Mouse (Mus musculus): ENCODE data around the gene Oosp2. TPM values are rescaled to one million over a fixed set of nuclear protein-coding genes. Genes with fewer than 3 reads are reported as not detected.

Gene Oosp2
- not detected in 2 replicates for polyA plus RNA-seq (2015; fragmentation: Nextera tagmentation; extraction: Ambion mirVana)

DNA sequence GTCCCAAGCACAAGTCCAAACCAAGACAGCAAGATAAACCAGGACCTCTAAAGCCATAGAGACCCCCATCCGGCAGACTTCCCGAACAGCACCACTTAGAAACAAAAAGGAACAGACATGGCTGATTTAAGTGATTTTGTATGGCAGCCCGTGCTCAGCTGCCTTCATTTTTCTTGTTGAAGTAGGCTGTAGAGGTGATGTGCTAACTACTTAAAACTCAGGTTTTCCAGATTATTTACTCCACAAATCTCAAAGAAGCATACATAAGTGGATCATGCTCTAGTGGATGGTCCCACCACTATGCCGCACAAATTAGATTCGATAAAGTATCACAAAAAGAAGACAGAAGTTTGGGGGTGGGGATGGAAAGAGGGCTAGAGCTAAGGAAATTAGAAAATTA, at the start of gene Oosp2:
Oosp2 (minus strand) TSS at position 101 of the 400 bp plus-strand sequence.
- H3K4me1 ChIP-seq = no peaks in the 10 kb centered on the region
- ATAC-seq (ENCODE audit: borderline replicate concordance, extremely low read depth, low FRiP score, low TSS enrichment) = no peak
- H3K9ac ChIP-seq = no peak within 1 kb of the TSS
- H3K36me3 ChIP-seq = no peaks in the 10 kb centered on the region
- H3K4me2 ChIP-seq = no peak within 1 kb of the TSS
- no peaks in the 10 kb centered on the region for H3K9me3 ChIP-seq
- no peak within 1 kb of the TSS for H3K27ac ChIP-seq
- H3K27me3 ChIP-seq = no peaks in the 10 kb centered on the region
- no peak within 1 kb of the TSS for H3K4me3 ChIP-seq
- 80% methylated on average over 5 of the region's 5 CpGs for WGBS

DNA sequence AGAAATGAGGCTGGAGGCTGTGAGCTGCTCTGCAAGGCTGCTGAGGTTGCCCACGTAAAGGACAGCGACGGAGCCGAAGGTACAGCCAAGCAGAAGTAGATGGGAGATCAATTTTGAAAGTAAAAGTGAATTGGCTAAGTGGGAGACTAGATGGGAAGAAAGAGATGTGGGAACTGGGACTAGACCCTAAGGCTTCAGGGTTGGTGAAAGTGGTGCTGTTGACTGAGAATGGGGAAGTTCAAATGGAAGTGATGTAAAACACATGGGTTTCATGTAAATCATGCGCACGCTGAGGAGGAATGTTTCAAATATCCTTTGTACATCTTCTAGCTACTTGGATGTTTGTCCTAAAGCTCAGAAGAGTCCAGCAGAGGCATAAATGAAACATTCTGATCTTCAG, 38.0 kb upstream of the Oosp2 start:
- H3K4me1 ChIP-seq = no peaks in the 10 kb centered on the region
- no peak overlapping the region for H3K4me3 ChIP-seq
- H3K4me2 ChIP-seq = no peak overlapping the region
- no peaks in the 10 kb centered on the region for H3K36me3 ChIP-seq
- no peaks in the 10 kb centered on the region for H3K9me3 ChIP-seq
- no peak overlapping the region for H3K9ac ChIP-seq
- WGBS = 88% methylated on average over 6 of the region's 6 CpGs
- H3K27me3 ChIP-seq = no peaks in the 10 kb centered on the region
- H3K27ac ChIP-seq = no peak overlapping the region
- ATAC-seq (ENCODE audit: borderline replicate concordance, extremely low read depth, low FRiP score, low TSS enrichment) = no peak

DNA sequence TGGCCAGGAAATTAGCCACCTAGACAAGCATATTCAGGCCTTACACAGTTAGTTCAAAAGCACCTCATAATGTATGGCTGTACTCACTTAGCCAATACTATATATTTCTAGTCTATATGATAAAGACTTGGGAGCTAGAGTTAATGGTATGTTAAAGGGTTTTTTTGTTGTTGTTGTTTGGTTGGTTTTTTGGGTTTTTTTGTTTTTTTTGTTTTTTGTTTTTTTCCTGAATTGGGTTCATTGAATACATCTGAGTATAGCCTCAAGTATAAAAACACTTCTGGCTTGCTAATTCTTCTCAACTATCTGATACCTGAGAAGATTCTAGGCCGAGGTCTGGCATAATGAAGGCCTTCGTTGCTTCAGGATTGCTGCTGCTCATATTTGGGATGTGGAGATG, 36.4 kb upstream of the Oosp2 start, which contains the start of gene Oosp3:
Oosp3 (plus strand) TSS at position 301 of the 400 bp plus-strand sequence.
- Histone ChIP-seq H3K36me3 (no peaks in the 10 kb centered on the region), H3K4me1 (no peaks in the 10 kb centered on the region), H3K9ac (no peak within 1 kb of the TSS), H3K4me2 (no peak within 1 kb of the TSS), H3K27me3 (no peaks in the 10 kb centered on the region), H3K9me3 (no peaks in the 10 kb centered on the region), H3K27ac (no peak within 1 kb of the TSS), H3K4me3 (no peak within 1 kb of the TSS)
- no peak for ATAC-seq (ENCODE audit: borderline replicate concordance, extremely low read depth, low FRiP score, low TSS enrichment)
- WGBS = 85% methylated on average over 2 of the region's 2 CpGs

DNA sequence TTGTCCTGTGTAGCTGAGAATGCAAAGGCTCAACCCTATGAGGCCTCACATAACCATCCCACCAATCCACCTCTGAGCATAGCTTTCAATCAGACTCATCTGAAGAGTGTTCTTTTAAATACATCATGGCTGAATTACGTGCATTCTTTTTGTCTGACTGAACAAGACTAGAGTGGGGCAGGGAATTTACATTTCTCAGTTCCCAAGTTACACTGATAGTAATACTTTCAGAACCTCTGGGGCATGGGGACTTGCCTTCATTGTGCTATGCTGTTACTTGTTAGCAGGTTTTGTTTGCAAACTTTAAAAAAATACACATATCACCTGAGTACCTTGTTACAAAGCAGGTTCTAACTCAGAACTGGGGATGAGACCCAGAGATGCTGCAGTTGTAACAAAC, 31.1 kb upstream of the Oosp2 start:
- ATAC-seq (ENCODE audit: borderline replicate concordance, extremely low read depth, low FRiP score, low TSS enrichment) = no peak

DNA sequence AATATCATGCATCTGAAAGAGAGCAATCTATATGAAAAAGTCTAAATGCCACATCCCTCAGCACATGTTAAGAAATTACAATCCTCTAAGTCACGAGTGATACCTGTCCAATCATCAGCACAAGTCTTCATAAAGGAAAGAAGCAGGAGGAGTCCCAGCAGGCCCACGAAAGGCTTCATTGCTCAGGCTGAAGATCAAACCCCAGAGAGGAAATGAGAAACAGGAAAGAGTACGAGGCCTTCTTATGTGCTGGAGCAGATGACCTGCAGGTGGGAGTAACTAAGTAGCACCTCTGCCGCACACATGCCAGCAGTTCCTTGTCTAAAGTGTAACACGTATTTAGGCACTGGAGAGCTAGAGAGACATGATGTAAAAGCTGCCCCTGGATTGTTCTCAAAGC, 30.5 kb upstream of the Oosp2 start, which contains the start of gene Oosp1:
Oosp1 (minus strand) TSS at position 312 of the 400 bp plus-strand sequence.
- H3K4me2 ChIP-seq = no peak within 1 kb of the TSS
- no peaks in the 10 kb centered on the region for H3K4me1 ChIP-seq
- ATAC-seq (ENCODE audit: borderline replicate concordance, extremely low read depth, low FRiP score, low TSS enrichment) = no peak
- H3K9ac ChIP-seq = no peak within 1 kb of the TSS
- no peak within 1 kb of the TSS for H3K27ac ChIP-seq
- no peak within 1 kb of the TSS for H3K4me3 ChIP-seq
- no peaks in the 10 kb centered on the region for H3K27me3 ChIP-seq
- WGBS = 44% methylated on average over 5 of the region's 5 CpGs
- H3K36me3 ChIP-seq = no peaks in the 10 kb centered on the region
- H3K9me3 ChIP-seq = no peaks in the 10 kb centered on the region

More for the DNA sequence above, 31.1 kb upstream of the Oosp2 start:
- H3K4me3 ChIP-seq = no peak overlapping the region
- 23% methylated on average over 1 of the region's 1 CpGs for WGBS
- no peak overlapping the region for H3K4me2 ChIP-seq
- H3K4me1 ChIP-seq = no peaks in the 10 kb centered on the region
- no peak overlapping the region for H3K27ac ChIP-seq
- no peaks in the 10 kb centered on the region for H3K36me3 ChIP-seq
- H3K9ac ChIP-seq = no peak overlapping the region
- H3K27me3 ChIP-seq = no peaks in the 10 kb centered on the region
- H3K9me3 ChIP-seq = no peaks in the 10 kb centered on the region

DNA sequence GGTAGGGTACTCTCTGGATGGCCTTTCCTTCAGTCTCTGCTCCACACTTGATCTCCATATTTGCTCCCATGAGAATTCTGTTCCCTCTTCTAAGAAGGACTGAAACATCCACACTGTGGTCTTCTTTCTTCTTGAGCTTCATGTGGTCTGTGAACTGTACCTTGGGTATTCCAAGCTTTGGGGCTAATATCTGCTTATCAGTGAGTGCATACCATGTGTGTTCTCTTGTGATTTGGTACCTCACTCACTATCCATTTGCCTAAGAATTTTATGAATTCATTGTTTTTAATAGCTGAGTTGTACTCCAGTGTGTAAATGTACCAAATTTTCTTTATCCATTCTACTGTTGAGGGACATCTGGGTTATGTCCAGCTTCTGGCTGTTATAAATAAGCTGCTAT, 1.2 kb upstream of the Oosp2 start:
- H3K27me3 ChIP-seq = no peaks in the 10 kb centered on the region
- H3K36me3 ChIP-seq = no peaks in the 10 kb centered on the region
- no peak for ATAC-seq (ENCODE audit: borderline replicate concordance, extremely low read depth, low FRiP score, low TSS enrichment)
- no peak overlapping the region for H3K4me3 ChIP-seq
- H3K4me1 ChIP-seq = no peaks in the 10 kb centered on the region
- no peak overlapping the region for H3K27ac ChIP-seq
- H3K9ac ChIP-seq = no peak overlapping the region
- no peak overlapping the region for H3K4me2 ChIP-seq
- H3K9me3 ChIP-seq = no peaks in the 10 kb centered on the region

DNA sequence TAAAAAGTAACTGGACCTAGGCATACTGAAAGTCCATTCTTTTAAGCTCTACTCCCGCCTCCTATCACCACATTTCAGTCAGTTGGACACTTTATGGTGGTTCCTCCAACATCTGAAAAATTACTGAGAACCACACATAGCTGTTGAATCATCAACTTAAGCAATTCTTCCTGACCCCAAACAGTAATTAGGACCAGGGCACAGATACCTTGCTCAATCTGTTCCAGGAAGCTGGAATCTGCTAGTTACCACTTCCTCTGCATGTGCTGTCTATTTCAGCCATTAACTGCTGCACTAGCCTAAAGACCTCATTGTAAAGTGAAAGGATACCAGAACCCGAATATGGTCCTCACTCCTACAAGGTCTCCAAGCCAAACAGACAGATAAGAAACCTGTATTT, 1.2 kb downstream of the Oosp2 start:
- WGBS = 61% methylated on average over 2 of the region's 2 CpGs
- Histone ChIP-seq H3K27me3 (no peaks in the 10 kb centered on the region), H3K4me2 (no peak overlapping the region), H3K4me3 (no peak overlapping the region), H3K4me1 (no peaks in the 10 kb centered on the region), H3K9me3 (no peaks in the 10 kb centered on the region), H3K27ac (no peak overlapping the region), H3K9ac (no peak overlapping the region), H3K36me3 (no peaks in the 10 kb centered on the region)
- ATAC-seq (ENCODE audit: borderline replicate concordance, extremely low read depth, low FRiP score, low TSS enrichment) = no peak

DNA sequence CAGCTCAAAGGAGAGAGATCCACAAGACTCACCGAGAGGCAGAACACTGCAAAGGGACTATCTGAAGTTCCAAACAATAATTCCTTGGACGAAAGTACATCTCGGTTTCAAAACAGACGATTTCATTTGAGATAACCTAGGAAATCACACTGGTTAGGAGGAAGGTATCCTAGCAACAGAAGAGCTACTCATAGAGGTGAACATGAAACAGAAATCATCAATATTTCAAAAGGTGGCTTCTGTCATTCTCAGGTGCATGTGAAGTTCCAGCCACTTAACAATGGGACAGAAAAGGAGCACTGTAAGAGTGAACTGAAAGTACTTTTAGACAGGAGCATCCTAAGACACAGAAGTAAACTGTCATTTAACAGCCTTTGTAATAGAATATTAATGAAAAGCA, 10.8 kb downstream of the Oosp2 start:
- Histone ChIP-seq H3K27ac (no peak overlapping the region), H3K4me3 (no peak overlapping the region), H3K27me3 (no peaks in the 10 kb centered on the region), H3K9me3 (no peaks in the 10 kb centered on the region), H3K36me3 (no peaks in the 10 kb centered on the region), H3K9ac (no peak overlapping the region), H3K4me1 (no peaks in the 10 kb centered on the region), H3K4me2 (no peak overlapping the region)
- 56% methylated on average over 4 of the region's 4 CpGs for WGBS
- no peak for ATAC-seq (ENCODE audit: borderline replicate concordance, extremely low read depth, low FRiP score, low TSS enrichment)

DNA sequence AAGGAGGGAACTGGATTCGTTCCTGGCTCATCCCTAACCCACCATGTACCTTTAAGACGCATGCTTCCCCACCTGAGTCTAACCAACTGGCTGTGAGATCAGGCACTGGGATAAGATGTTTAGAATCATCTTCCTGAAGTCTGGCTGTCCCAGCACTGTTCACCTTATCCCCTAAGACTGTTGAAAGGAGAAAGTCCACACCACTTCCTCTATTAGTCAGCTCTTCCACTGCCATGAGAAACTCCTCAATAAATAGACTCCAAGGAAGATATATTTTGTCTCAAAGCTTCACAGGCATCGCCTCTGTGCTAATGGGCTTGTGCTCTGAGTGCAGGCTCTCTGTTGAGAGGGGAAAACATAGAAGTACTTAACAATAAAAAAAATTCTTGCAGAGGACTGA, 14.2 kb downstream of the Oosp2 start:
- H3K4me1 ChIP-seq = no peaks in the 10 kb centered on the region
- WGBS = 63% methylated on average over 3 of the region's 3 CpGs
- ATAC-seq (ENCODE audit: borderline replicate concordance, extremely low read depth, low FRiP score, low TSS enrichment) = no peak

DNA sequence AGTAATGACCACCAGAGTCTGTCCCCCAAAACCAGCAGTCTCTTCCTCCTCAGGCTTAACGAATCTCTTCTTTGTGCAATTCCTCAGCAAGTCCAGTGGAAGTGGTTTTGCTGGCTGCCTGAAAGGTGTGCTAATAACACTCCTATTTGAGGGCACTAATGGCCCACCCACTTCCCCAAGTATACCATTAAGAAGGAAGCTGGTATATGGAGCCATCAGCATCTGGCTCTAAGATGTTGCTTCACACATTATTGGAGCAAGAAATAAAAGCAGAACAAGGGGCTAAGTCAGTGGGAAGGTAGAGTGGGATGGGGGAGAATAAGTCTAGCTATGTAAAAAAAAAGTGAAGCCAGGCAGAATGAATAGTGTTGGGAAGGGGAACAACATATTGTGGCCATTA, 19.6 kb downstream of the Oosp2 start, which contains the start of gene Ms4a3:
Ms4a3 (minus strand) TSS at position 120 of the 400 bp plus-strand sequence.
- Histone ChIP-seq H3K4me3 (no peak within 1 kb of the TSS), H3K27ac (no peak within 1 kb of the TSS), H3K9me3 (no peaks in the 10 kb centered on the region), H3K4me2 (no peak within 1 kb of the TSS), H3K9ac (no peak within 1 kb of the TSS), H3K4me1 (no peaks in the 10 kb centered on the region), H3K27me3 (no peaks in the 10 kb centered on the region), H3K36me3 (no peaks in the 10 kb centered on the region)
- 48% methylated on average over 1 of the region's 1 CpGs for WGBS
- ATAC-seq (ENCODE audit: borderline replicate concordance, extremely low read depth, low FRiP score, low TSS enrichment) = no peak

More for the DNA sequence above, 14.2 kb downstream of the Oosp2 start:
- Histone ChIP-seq H3K4me2 (no peak overlapping the region), H3K9ac (no peak overlapping the region), H3K36me3 (no peaks in the 10 kb centered on the region), H3K9me3 (no peaks in the 10 kb centered on the region), H3K4me3 (no peak overlapping the region), H3K27me3 (no peaks in the 10 kb centered on the region), H3K27ac (no peak overlapping the region)

DNA sequence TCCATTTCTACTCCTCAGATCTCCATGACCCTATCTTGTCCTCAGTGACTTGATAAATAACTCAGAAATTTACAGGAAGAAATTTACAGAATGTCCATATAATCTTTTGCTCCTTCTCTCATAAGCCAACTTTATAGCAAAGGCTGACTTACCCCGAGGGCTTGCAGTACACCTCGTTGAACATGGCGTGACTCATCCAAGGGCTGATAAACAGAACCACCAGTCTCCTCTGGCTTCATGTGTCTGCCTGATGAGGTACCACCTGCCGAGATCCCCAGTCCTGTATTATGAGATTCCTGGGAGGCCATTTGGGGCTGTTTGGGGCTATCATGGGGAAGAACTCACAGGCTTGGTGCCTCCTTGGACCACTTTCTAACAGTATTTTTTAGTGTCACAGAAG, 21.3 kb downstream of the Oosp2 start:
- Histone ChIP-seq H3K4me1 (no peaks in the 10 kb centered on the region), H3K9me3 (no peaks in the 10 kb centered on the region), H3K27ac (no peak overlapping the region), H3K4me2 (no peak overlapping the region), H3K9ac (no peak overlapping the region), H3K27me3 (no peaks in the 10 kb centered on the region), H3K4me3 (no peak overlapping the region), H3K36me3 (no peaks in the 10 kb centered on the region)
- 60% methylated on average over 4 of the region's 4 CpGs for WGBS
- ATAC-seq (ENCODE audit: borderline replicate concordance, extremely low read depth, low FRiP score, low TSS enrichment) = no peak

DNA sequence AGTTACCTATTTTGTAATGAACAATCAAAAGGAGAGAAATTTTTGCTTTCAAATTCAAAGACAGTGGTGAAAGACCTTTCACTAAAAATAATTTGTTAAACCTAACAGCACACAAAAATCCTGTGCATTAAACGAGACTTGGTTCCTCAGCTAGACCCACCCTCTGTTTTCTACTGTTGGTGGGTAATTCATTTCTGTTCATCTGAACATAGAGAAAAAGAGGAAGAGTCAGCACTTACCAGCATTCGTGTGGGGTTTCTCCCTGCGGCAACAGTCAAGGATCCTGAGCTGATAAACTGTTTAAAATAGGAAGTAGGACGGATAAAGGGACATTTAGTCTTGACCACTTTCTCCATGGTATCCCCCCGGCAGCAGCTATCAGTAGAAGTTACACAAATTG, 24.8 kb downstream of the Oosp2 start:
- Histone ChIP-seq H3K4me2 (no peak overlapping the region), H3K9me3 (no peaks in the 10 kb centered on the region), H3K27me3 (no peaks in the 10 kb centered on the region), H3K36me3 (no peaks in the 10 kb centered on the region), H3K4me3 (no peak overlapping the region), H3K9ac (no peak overlapping the region), H3K4me1 (no peaks in the 10 kb centered on the region), H3K27ac (no peak overlapping the region)
- ATAC-seq (ENCODE audit: borderline replicate concordance, extremely low read depth, low FRiP score, low TSS enrichment) = no peak
- WGBS = 66% methylated on average over 5 of the region's 5 CpGs

DNA sequence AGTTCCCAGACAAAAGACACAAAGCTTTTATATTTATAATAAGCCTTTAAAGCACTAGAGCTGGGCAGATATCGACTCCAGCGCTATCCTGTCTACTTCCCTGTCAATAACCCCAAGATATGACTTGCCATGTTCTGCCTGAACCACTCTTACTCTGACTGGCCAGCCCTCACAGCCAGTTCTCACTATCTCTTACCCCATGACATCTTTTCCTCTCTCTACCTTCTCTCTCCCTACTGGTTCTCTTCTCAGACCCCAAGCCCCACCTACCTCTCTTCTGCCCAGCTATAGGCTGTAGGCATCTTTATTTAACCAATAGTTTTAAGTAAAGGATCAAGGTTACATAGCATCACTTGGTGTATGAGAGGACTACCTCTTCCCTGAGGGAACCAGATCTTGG, 26.0 kb downstream of the Oosp2 start:
- H3K9me3 ChIP-seq = no peaks in the 10 kb centered on the region
- H3K9ac ChIP-seq = no peak overlapping the region
- H3K27ac ChIP-seq = no peak overlapping the region
- ATAC-seq (ENCODE audit: borderline replicate concordance, extremely low read depth, low FRiP score, low TSS enrichment) = no peak
- H3K4me2 ChIP-seq = no peak overlapping the region
- H3K27me3 ChIP-seq = no peaks in the 10 kb centered on the region
- H3K4me1 ChIP-seq = no peaks in the 10 kb centered on the region
- H3K4me3 ChIP-seq = no peak overlapping the region
- H3K36me3 ChIP-seq = no peaks in the 10 kb centered on the region
- WGBS = 59% methylated on average over 2 of the region's 2 CpGs
